Mouse (Mus musculus) T-helper 17 cell (primary cell): ENCODE results near the gene Srgap1.

Experiments used
- in situ Hi-C, 2 experiments: fragments of 300-600 bp; cut with MboI, MseI; formaldehyde crosslinking; loops; 1 replicate in 1 of 2; 2 replicates in 1 of 2; pipeline ENCODE4 v1.15.1; 2025; ENCODE audit warnings: high pct_unique_total_duplicates in 2 of 2

The Srgap1 gene

GRCm38 (mm10) chr10:122020255-122020654 is 26.9 kb downstream of the Srgap1 start:
- in situ Hi-C loops = no loop called here

- in situ Hi-C loops = no loop called here
Observed at GRCm38 (mm10) chr10:122018594-122019048, 28.5 kb downstream of the Srgap1 start.

- in situ Hi-C loops = no loop called here
Observed at GRCm38 (mm10) chr10:122017743-122018142, 29.4 kb downstream of the Srgap1 start.

GRCm38 (mm10) chr10:122017063-122017462 is 30.1 kb downstream of the Srgap1 start:
- in situ Hi-C loops = no loop called here

GRCm38 (mm10) chr10:122016631-122017030 is 30.5 kb downstream of the Srgap1 start:
- in situ Hi-C loops = no loop called here

- in situ Hi-C loops = no loop called here
Observed at GRCm38 (mm10) chr10:122012321-122012720, 34.8 kb downstream of the Srgap1 start.

- in situ Hi-C loops = no loop called here
Observed at GRCm38 (mm10) chr10:122008731-122009391, 38.3 kb downstream of the Srgap1 start.

GRCm38 (mm10) chr10:122008370-122008730 is 38.8 kb downstream of the Srgap1 start:
- in situ Hi-C loops = no loop called here

GRCm38 (mm10) chr10:122006606-122007005 is 40.5 kb downstream of the Srgap1 start:
- in situ Hi-C loops = no loop called here

GRCm38 (mm10) chr10:122006151-122006550 is 41.0 kb downstream of the Srgap1 start:
- in situ Hi-C loops = no loop called here

GRCm38 (mm10) chr10:122005560-122005959 is 41.6 kb downstream of the Srgap1 start:
- in situ Hi-C loops = no loop called here

- in situ Hi-C loops = no loop called here
Observed at GRCm38 (mm10) chr10:122002930-122003329, 44.2 kb downstream of the Srgap1 start.

GRCm38 (mm10) chr10:121998806-121999205 is 48.3 kb downstream of the Srgap1 start:
- in situ Hi-C loops = no loop called here

- in situ Hi-C loops = no loop called here
Observed at GRCm38 (mm10) chr10:121996500-121996899, 50.6 kb downstream of the Srgap1 start.

- in situ Hi-C loops = no loop called here
Observed at GRCm38 (mm10) chr10:121995448-121995847, 51.7 kb downstream of the Srgap1 start.

- in situ Hi-C loops = no loop called here
Observed at GRCm38 (mm10) chr10:121994660-121995059, 52.5 kb downstream of the Srgap1 start.

GRCm38 (mm10) chr10:121992609-121993008 is 54.5 kb downstream of the Srgap1 start:
- in situ Hi-C loops = no loop called here

- in situ Hi-C loops = no loop called here
Observed at GRCm38 (mm10) chr10:121986997-121987396, 60.1 kb downstream of the Srgap1 start.

GRCm38 (mm10) chr10:121984887-121985286 is 62.2 kb downstream of the Srgap1 start:
- in situ Hi-C loops = no loop called here

- in situ Hi-C loops = no loop called here
Observed at GRCm38 (mm10) chr10:121983993-121984610, 63.0 kb downstream of the Srgap1 start.

GRCm38 (mm10) chr10:121975330-121975729 is 71.8 kb downstream of the Srgap1 start:
- in situ Hi-C loops = no loop called here

- in situ Hi-C loops = no loop called here
Observed at GRCm38 (mm10) chr10:121974591-121974990, 72.5 kb downstream of the Srgap1 start.

- in situ Hi-C loops = no loop called here
Observed at GRCm38 (mm10) chr10:121973281-121973680, 73.8 kb downstream of the Srgap1 start.
